Mouse (Mus musculus) fibroblast of lung, adult 2 months (primary cell): ENCODE data around the gene Serpina7.

ENCODE experiments used
- DNase-seq: peaks from one replicate; pipeline ENCODE4 v3.0.0-alpha.2; 2011; ENCODE audit warnings: low read depth

The Serpina7 gene

DNA sequence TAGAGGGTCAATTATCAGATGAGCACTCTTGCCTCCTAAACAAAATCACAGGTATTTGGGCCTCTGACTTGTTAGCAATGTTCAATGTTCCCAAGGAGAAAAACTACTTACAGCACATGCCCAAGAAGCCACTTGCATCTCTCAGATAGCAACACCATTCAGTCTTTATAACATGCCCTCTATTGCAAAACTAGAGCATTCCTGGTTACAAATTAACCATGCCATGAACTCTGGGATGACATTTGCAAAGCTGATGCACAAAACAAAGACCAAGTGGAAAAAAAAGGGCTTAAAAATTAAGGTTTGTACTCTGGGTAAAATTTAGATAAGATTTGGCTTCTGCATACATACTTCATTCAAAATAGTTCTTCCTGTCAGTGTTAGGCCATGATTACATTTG lies at the start of gene Serpina7:
TSS of gene Serpina7 (minus strand) at position 160 of the 400 bp plus-strand sequence.
- DNase-seq, result no peak

- no peak for DNase-seq
Measured at GRCm38 (mm10) chrX:139134031-139134430, 49.0 kb upstream of the Serpina7 start.

- DNase-seq, result no peak
Measured at GRCm38 (mm10) chrX:139097197-139097596, 12.2 kb upstream of the Serpina7 start.

DNA sequence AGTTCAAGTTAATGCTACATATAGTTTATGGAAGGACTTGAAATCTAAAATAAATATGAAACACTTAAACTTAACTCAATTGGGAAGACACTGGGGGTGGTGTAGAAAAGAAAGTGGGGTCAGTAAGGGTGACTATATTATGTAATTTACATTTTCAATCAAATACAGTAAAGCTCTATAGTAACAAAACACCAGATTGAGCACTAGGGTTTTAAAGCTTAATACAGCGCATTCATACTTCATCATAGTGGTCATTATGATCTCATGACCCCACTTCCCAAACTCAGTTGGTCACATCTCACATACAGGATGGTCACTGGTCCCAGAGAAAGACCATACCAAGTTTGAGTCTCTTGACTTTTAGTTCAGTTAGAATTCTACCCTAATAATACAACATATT lies 907 bp upstream of the Serpina7 start, which contains the start of gene 4930513O06Rik:
TSS of gene 4930513O06Rik (plus strand) at position 301 of the 400 bp plus-strand sequence.
- no peak for DNase-seq

- no peak for DNase-seq
Measured at GRCm38 (mm10) chrX:139078493-139078892, 6.5 kb downstream of the Serpina7 start.

GRCm38 (mm10) chrX:139064078-139064477 lies 21.0 kb downstream of the Serpina7 start:
- no peak for DNase-seq

- no peak for DNase-seq
Measured at GRCm38 (mm10) chrX:139053149-139053548, 31.9 kb downstream of the Serpina7 start.

- no peak for DNase-seq
Measured at GRCm38 (mm10) chrX:139051976-139052375, 33.1 kb downstream of the Serpina7 start.

- DNase-seq, result no peak
Measured at GRCm38 (mm10) chrX:139041148-139041547, 43.9 kb downstream of the Serpina7 start.

GRCm38 (mm10) chrX:139039314-139039713 lies 45.7 kb downstream of the Serpina7 start:
- DNase-seq, result no peak

GRCm38 (mm10) chrX:139037666-139038065 lies 47.4 kb downstream of the Serpina7 start:
- DNase-seq, result no peak
